Mouse (Mus musculus): ENCODE results near the gene Cdc42se1. TPM values are rescaled to one million over a fixed set of nuclear protein-coding genes. Genes with fewer than 3 reads are reported as not detected.

Gene Cdc42se1
- polyA plus RNA-seq, 1 experiment from 2014 or later = 51.6 TPM

GRCm38 (mm10) chr3:95280747-95281146, 52.2 kb downstream of the Cdc42se1 start:
- peak overlapping the region; percentile 86 for H3K4me3 ChIP-seq
- H3K27me3 ChIP-seq (replicated peaks) = no peaks in the 10 kb centered on the region
- peaks cover 4% of the 10 kb centered on the region; the same call in 1 of the 2 replicates for H3K36me3 ChIP-seq
- peaks cover 49% of the 10 kb centered on the region for H3K4me1 ChIP-seq
- H3K4me2 ChIP-seq = peak overlapping the region; percentile 92
- ATAC-seq (ENCODE audit: extremely low read depth, insufficient number of reproducible peaks, low FRiP score, low TSS enrichment) = no peak
- peak overlapping the region; percentile 96 for H3K9ac ChIP-seq
- WGBS = 14% methylated on average over 8 of the region's 8 CpGs
- H3K27ac ChIP-seq (replicated peaks) = peak overlapping the region; percentile 93
- H3K9me3 ChIP-seq = no peaks in the 10 kb centered on the region

GRCm38 (mm10) chr3:95281216-95282126, 52.9 kb downstream of the Cdc42se1 start, which contains the start of the genes Mindy1 and Prune1:
TSS of gene Mindy1 (plus strand) at chr3:95281345.
TSS of gene Prune1 (minus strand) at chr3:95282076.
- ATAC-seq (ENCODE audit: extremely low read depth, insufficient number of reproducible peaks, low FRiP score, low TSS enrichment) = peak; percentile 84

GRCm38 (mm10) chr3:95282381-95282864, 53.9 kb downstream of the Cdc42se1 start:
- ATAC-seq (ENCODE audit: extremely low read depth, insufficient number of reproducible peaks, low FRiP score, low TSS enrichment) = no peak
- peak overlapping the region; percentile 99 for H3K27ac ChIP-seq (replicated peaks)
- peak overlapping the region; percentile 86 for H3K4me3 ChIP-seq
- under 1% methylated on average over 11 of the region's 11 CpGs for WGBS
- peaks cover 35% of the 10 kb centered on the region for H3K4me1 ChIP-seq
- H3K4me2 ChIP-seq = peak overlapping the region; percentile 92
- H3K36me3 ChIP-seq = peaks cover 4% of the 10 kb centered on the region; the same call in 1 of the 2 replicates
- peak overlapping the region; percentile 96 for H3K9ac ChIP-seq
- H3K27me3 ChIP-seq (replicated peaks) = no peaks in the 10 kb centered on the region
- H3K9me3 ChIP-seq = no peaks in the 10 kb centered on the region

More at GRCm38 (mm10) chr3:95281216-95282126, 52.9 kb downstream of the Cdc42se1 start, which contains the start of the genes Mindy1 and Prune1:
- 0 out of 2 replicates have a peak, but pooled peaks cover 4% of the 10 kb centered on the region for H3K36me3 ChIP-seq
- H3K27ac ChIP-seq (replicated peaks) = peak within 1 kb of the TSS; percentile 99
- H3K27me3 ChIP-seq (replicated peaks) = no peaks in the 10 kb centered on the region
- H3K9me3 ChIP-seq = no peaks in the 10 kb centered on the region
- peak within 1 kb of the TSS; percentile 96 for H3K9ac ChIP-seq
- under 1% methylated on average over 52 of the region's 53 CpGs for WGBS
- H3K4me2 ChIP-seq = peak within 1 kb of the TSS; percentile 92
- peaks cover 44% of the 10 kb centered on the region for H3K4me1 ChIP-seq
- peak within 1 kb of the TSS; percentile 86 for H3K4me3 ChIP-seq

GRCm38 (mm10) chr3:95282865-95283588, 54.5 kb downstream of the Cdc42se1 start:
- Histone ChIP-seq H3K4me1 (peaks cover 33% of the 10 kb centered on the region), H3K36me3 (peaks cover 10% of the 10 kb centered on the region), H3K9me3 (no peaks in the 10 kb centered on the region), H3K27me3 (replicated peaks) (no peaks in the 10 kb centered on the region), H3K4me2 (peak overlapping the region; percentile 92), H3K4me3 (peak overlapping the region; percentile 86), H3K9ac (peak overlapping the region; percentile 96), H3K27ac (replicated peaks) (peak overlapping the region; percentile 99)
- peak; percentile 63; the same call in 1 of the 2 replicates for ATAC-seq (ENCODE audit: extremely low read depth, insufficient number of reproducible peaks, low FRiP score, low TSS enrichment)
- under 1% methylated on average over 48 of the region's 51 CpGs for WGBS

GRCm38 (mm10) chr3:95283589-95283941, 55.0 kb downstream of the Cdc42se1 start:
- Histone ChIP-seq H3K27me3 (replicated peaks) (no peaks in the 10 kb centered on the region), H3K4me1 (peaks cover 28% of the 10 kb centered on the region), H3K9ac (peak overlapping the region; percentile 96), H3K27ac (replicated peaks) (peak overlapping the region; percentile 99), H3K36me3 (peaks cover 12% of the 10 kb centered on the region), H3K4me3 (peak overlapping the region; percentile 86), H3K4me2 (peak overlapping the region; percentile 92), H3K9me3 (no peaks in the 10 kb centered on the region)
- WGBS = 3% methylated on average over 7 of the region's 7 CpGs
- ATAC-seq (ENCODE audit: extremely low read depth, insufficient number of reproducible peaks, low FRiP score, low TSS enrichment) = no peak

DNA sequence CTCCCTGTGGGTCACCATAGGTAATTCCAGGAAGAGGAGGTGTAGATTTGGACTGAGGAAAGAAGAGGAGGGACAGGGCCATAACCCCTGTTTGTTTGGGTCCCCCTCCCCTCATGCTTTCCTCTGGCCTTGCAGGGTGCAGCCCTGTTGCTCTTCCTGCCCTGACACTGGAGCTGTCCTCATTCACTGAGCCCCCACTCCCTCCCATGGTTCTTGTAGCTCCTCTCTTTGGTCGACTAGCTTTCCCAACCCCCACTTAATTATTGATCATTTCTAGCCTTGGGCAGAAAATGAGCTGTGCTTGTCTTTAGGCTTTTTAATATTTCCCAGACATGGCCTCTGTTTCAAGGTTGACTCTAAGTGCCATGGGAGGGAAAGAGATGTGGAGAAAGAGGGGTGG, 55.5 kb downstream of the Cdc42se1 start:
- H3K27me3 ChIP-seq (replicated peaks) = no peaks in the 10 kb centered on the region
- H3K9ac ChIP-seq = peak overlapping the region; percentile 96
- H3K27ac ChIP-seq (replicated peaks) = peak overlapping the region; percentile 99
- ATAC-seq (ENCODE audit: extremely low read depth, insufficient number of reproducible peaks, low FRiP score, low TSS enrichment) = no peak
- H3K36me3 ChIP-seq = peaks cover 17% of the 10 kb centered on the region
- peaks cover 28% of the 10 kb centered on the region for H3K4me1 ChIP-seq
- WGBS = 19% methylated on average over 1 of the region's 1 CpGs
- H3K9me3 ChIP-seq = no peaks in the 10 kb centered on the region
- peak overlapping the region; percentile 86 for H3K4me3 ChIP-seq
- H3K4me2 ChIP-seq = peak overlapping the region; percentile 92

GRCm38 (mm10) chr3:95284501-95285281, 56.2 kb downstream of the Cdc42se1 start:
- 87% methylated on average over 12 of the region's 12 CpGs for WGBS
- Histone ChIP-seq H3K4me1 (peaks cover 28% of the 10 kb centered on the region), H3K9ac (peak overlapping the region; percentile 96), H3K27me3 (replicated peaks) (no peaks in the 10 kb centered on the region), H3K9me3 (no peaks in the 10 kb centered on the region), H3K4me3 (peak overlapping the region; percentile 86), H3K4me2 (peak overlapping the region; percentile 92), H3K36me3 (peaks cover 22% of the 10 kb centered on the region), H3K27ac (replicated peaks) (no peak overlapping the region)
- ATAC-seq (ENCODE audit: extremely low read depth, insufficient number of reproducible peaks, low FRiP score, low TSS enrichment) = no peak

GRCm38 (mm10) chr3:95285390-95285789, 56.9 kb downstream of the Cdc42se1 start:
- H3K9me3 ChIP-seq = no peaks in the 10 kb centered on the region
- no peak overlapping the region for H3K4me3 ChIP-seq
- H3K27ac ChIP-seq (replicated peaks) = no peak overlapping the region
- no peaks in the 10 kb centered on the region for H3K27me3 ChIP-seq (replicated peaks)
- no peak overlapping the region for H3K9ac ChIP-seq
- no peak for ATAC-seq (ENCODE audit: extremely low read depth, insufficient number of reproducible peaks, low FRiP score, low TSS enrichment)
- WGBS = 88% methylated on average over 5 of the region's 5 CpGs
- no peak overlapping the region for H3K4me2 ChIP-seq
- peaks cover 27% of the 10 kb centered on the region for H3K4me1 ChIP-seq
- H3K36me3 ChIP-seq = peaks cover 29% of the 10 kb centered on the region

Data from heart, embryonic 13.5 days (tissue).